Mouse (Mus musculus) gastrocnemius, postnatal 36 days (tissue): Measurements from ENCODE around the gene Ppfia1. TPM values are rescaled to one million over a fixed set of nuclear protein-coding genes. Genes with fewer than 3 reads are reported as not detected.

Experiments
- DNase-seq, 2 experiments: peaks; one replicate each; pipeline ENCODE4 v3.0.0; 2022
- intact Hi-C: fragments of 180-260 bp; cut with DNase I; formaldehyde crosslinking; loops from one replicate; pipeline ENCODE4 v1.15.1; 2025
- long read RNA-seq, 2 experiments: library from polyadenylated mRNA; stranded (forward); transcript quantifications; one replicate each; pipeline ENCODE4 v2.0.0; 2021
- total RNA-seq, 2 experiments: library from RNA; stranded (reverse); gene quantifications; 2 replicates each; pipeline ENCODE4 v1.2.3; 2021

Ppfia1 gene
- total RNA-seq, result 10 to 100 TPM; 23.0 to 27.5 TPM
- long read RNA-seq, experiment 1, result 0 reads
- long read RNA-seq, experiment 2, partial matches to known transcripts, result 0 of 10 reads
- long read RNA-seq, experiment 2, other reads (novel, unspliced or antisense), result 10 of 10 reads

DNA sequence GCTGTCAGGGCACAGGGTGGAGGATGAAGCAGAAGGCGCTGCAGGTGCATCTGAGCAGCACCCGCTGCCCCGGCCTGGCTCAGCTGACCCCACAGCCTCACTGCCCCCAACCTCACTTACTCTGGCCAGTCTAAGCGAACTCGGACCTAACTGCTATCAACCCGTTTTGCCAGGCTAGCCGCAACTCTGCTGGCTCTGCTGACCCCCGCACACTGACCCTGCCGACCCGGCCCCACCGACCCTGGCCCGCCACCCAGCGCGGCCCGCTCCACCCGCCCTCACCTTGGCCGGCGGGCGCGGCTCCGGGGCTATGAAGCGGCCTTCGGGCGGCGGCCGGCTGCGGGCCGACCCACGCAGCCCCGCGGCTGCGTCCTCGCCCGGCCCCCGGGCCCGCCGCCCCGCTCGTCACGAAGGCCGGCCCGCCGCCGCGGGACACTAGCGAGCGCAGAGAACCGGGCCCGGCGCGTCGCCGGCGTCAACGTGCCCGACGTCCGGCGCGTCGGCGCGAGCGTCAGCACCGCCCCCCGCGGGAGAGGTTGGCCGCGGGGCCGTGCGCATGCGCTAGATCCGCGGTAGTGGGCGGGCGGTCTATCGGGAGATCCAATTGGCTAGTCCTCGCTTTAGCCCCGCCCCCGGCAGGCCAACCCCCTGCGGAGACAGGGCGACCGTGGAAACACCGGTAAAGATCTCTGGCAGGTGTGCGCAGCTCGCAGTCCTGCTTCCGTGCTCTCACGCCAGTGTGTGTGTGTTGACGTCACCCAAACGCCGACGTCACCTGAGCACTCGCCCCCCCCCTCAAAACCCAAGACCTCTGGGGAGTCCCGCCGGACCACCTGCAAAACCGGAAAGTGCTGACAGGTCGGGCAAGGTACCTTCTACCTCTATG, at the start of gene Ppfia1:
Gene Ppfia1 (minus strand): TSS at position 493 of the 886 bp plus-strand sequence.
- peak; percentile 95 to 99 for DNase-seq
- intact Hi-C loops, result loop anchor here (5.0 kb wide), 1 partner anchor 36 kb away; no protein-coding TSS in a partner anchor

- no peak for DNase-seq
- intact Hi-C loops, result no loop called here
Observed at GRCm38 (mm10) chr7:144600333-144600900, 46.9 kb upstream of the Ppfia1 start.

GRCm38 (mm10) chr7:144589508-144589907, 36.0 kb upstream of the Ppfia1 start:
- DNase-seq, result no peak
- intact Hi-C loops, result loop anchor here (5.0 kb wide), 1 partner anchor 308 kb away; the partner anchor contains the start of gene Fgf15

GRCm38 (mm10) chr7:144587291-144587690, 33.8 kb upstream of the Ppfia1 start:
- DNase-seq, result no peak
- intact Hi-C loops, result loop anchor here (5.0 kb wide), 1 partner anchor 310 kb away; the partner anchor contains the start of gene Fgf15

GRCm38 (mm10) chr7:144585648-144586047, 32.1 kb upstream of the Ppfia1 start:
- peak; percentile 44 to 59 for DNase-seq
- intact Hi-C loops, result loop anchor here (1.0 to 5.0 kb wide), 3 partner anchors 29 to 312 kb away; partner anchors contain the start of gene Fgf15

DNA sequence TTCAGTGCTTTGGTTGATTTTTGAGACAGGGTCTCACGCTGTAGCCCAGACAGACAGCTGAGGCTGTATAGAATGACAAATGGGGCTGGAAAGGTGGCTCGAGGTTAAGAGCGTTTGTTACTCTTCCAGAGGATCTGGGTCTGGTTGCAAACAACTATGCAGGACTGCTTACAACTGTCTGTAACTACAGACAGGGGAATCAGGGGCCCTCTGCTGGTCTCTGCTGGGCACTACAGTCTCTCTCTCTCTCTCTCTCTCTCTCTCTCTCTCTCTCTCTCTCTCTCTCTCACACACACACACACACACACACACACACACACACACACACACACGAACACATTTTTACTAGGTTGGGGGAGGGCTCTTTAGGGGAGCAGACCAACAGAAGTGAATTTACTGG, 30.1 kb upstream of the Ppfia1 start:
- no peak for DNase-seq
- intact Hi-C loops, result loop anchor here (2.0 to 5.0 kb wide), 2 partner anchors 27 to 76 kb away; no protein-coding TSS in a partner anchor

GRCm38 (mm10) chr7:144582284-144582980, 28.9 kb upstream of the Ppfia1 start, which contains the start of gene Fadd:
Gene Fadd (minus strand): TSS chr7:144582463.
- intact Hi-C loops, result loop anchor here (5.0 kb wide), 1 partner anchor 75 kb away; no protein-coding TSS in a partner anchor
- DNase-seq, result peak; percentile 90 to 97

DNA sequence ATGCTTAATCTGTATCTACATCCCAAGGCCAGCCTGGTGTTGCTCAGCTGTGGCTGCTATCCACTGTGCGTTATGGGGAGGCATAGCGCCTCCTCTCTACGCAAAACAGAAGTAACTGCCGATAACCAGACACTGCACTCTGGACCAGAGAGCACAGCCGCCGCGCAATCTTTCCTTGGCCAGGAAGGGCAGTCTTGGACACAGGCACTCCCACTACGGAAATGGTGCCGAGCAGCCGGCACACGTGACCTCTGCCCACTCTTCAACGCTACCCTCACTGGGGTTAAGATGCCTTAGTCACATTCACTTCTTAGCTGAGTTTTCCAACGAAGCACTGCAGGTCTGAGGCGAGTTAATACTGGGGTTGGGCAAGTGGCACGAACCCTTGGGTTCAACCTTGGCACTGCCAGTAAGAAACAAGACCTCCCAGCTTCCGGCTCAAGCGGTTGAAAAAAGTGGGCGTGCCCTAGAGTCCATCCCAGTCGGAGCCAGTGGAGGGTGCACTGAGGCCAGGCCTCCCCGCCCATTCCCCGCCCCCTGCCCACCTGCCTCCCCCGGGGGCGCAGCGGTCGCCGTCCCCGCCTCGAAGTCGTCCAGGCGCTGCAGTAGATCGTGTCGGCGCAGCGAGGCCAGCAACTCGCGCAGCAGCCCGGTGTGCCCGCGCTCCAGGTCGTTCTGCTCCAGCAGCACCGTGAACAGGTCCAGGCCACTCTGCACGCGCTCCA, 28.2 kb upstream of the Ppfia1 start:
- DNase-seq, result peak; percentile 67 to 82
- intact Hi-C loops, result loop anchor here (5.0 kb wide), 1 partner anchor 74 kb away; no protein-coding TSS in a partner anchor

DNA sequence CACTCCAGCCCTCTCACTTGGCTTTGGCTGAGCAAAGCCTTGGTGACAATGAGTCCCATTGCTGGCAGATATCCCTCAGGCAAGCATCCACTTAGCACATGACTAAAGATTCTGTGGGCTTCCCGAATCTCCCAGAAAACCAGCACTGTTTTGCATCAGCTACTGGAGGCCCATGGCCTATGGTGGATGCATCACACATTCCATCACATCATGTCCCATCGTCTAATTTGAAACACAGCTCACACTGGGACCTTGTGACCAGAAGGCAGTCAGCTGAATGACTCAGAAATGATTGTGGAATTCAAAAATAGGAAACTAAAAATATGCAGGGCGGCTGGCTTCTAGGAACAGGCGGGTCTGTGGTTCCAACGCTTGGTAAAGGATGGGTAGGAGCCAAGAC, 24.3 kb upstream of the Ppfia1 start:
- intact Hi-C loops, result loop anchor here (10.0 kb wide), 1 partner anchor 363 kb away; no protein-coding TSS in a partner anchor
- no peak for DNase-seq

GRCm38 (mm10) chr7:144572234-144572633, 18.7 kb upstream of the Ppfia1 start:
- intact Hi-C loops, result loop anchor here (10.0 kb wide), 1 partner anchor 357 kb away; no protein-coding TSS in a partner anchor
- no peak for DNase-seq

GRCm38 (mm10) chr7:144571598-144571997, 18.1 kb upstream of the Ppfia1 start:
- intact Hi-C loops, result loop anchor here (10.0 kb wide), 1 partner anchor 357 kb away; no protein-coding TSS in a partner anchor
- DNase-seq, result no peak

DNA sequence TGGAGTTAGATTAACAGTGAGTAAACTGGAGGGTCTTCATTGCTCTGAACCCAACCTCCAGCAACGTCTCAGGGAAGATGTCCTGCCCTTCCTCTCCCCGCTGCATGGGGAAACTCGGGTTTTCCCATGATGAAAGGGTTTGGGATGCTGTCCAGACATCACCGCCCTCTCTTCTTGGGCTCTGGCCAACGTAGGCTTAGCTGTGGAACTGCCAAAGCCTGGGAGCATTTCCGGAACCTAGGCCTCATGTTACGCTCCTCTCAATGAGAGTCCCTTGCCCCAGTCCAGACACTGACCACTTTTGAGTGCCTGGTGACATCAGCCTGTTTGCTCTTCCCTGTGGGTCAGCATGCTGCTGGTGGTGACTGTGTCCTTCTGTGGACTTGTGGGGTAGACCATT, 15.9 kb upstream of the Ppfia1 start:
- intact Hi-C loops, result no loop called here
- peak; percentile 33 to 40 for DNase-seq

- intact Hi-C loops, result no loop called here
- DNase-seq, result no peak
Observed at GRCm38 (mm10) chr7:144568091-144568490, 14.6 kb upstream of the Ppfia1 start.

DNA sequence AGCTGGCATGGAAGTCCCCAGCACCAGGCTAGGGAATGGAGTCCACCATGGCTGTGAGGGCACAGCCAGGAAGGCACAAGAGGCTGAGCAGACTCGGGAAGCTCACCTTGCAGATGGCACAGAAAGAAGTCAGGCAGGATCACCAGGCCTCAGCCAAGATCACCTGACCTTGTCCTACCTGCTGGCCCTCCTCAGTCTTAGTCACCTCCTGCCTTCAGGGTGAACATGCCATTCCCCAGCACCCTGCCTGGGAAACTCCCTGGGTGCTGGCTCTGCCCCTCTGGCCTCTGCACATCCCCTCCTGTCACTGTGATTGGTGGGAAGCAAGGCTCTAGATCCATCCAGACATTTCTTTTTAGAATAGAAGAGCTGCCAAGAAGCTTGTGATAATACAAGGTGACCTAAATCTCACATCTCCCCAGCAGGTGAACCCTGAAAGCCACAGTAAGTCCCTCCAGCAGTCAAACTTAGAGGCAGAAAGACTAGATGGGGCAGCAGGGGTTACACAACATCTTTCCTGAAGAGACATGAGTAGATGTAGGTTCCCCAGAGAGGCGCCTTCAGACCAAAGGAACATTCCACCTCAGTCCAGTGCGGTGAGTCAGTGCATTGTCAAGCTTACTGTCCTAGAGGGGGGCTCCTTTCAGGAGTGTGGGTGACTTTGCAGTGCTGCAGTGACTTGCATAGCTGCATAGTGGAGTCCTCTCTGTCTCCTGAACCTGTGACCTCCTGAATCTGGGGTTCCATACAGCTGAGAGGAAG, 13.6 kb upstream of the Ppfia1 start:
- intact Hi-C loops, result no loop called here
- no peak for DNase-seq

DNA sequence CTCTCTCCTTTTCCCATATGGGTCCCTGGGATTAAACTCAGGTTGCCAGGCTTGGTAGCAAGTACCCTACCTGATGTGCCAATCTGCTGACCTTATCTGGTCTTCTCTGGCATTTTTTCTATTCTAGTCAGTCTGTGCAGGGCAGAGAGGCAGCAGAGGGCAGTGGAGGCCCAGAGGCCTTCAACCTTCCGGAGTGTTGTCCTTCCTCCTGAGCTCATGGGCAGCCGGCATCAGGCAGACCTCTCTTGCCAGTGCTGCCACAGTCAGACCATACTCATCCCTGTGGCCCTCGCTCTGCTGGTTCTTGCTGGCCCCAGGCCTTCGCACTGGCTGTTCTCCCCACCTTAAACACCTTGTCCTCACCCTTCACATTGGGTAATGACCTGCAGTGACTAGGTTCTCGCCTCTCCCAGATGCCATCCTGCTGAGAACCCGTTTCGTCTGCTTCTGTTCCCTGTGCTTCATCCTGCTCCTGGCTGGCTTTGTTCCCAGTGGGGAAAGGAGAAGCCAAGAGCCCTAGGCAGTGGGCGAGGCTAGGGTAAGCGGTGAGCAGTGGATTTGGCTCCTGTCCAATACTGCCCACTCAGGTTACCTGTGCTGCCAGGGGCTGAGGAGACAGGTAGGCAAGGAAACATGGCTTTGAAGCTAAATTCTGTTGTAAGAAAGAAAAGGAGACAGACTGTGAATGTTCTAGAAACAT, 10.1 kb upstream of the Ppfia1 start:
- no peak for DNase-seq
- intact Hi-C loops, result no loop called here

GRCm38 (mm10) chr7:144562016-144562415, 8.5 kb upstream of the Ppfia1 start:
- intact Hi-C loops, result no loop called here
- DNase-seq, result no peak

DNA sequence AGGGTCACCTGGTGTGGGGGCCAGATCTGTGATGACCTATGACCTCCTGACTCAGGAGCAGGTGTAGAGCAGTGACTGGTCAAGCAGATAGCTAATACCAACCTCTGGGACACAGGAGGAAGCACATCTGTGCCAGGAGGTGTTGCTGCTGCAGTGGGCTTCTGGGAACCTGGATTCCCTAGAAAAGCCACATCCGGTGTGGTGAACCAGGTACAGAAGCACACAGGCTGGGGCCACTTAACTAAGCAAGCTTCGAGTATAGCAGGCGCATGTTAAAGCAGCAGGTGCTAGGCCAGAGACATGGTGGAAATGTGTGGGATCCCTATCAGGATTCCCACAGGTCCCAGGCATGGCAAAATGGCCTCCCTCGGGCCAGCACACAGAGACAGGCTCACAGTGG, 7.1 kb upstream of the Ppfia1 start:
- DNase-seq, result no peak
- intact Hi-C loops, result no loop called here

- intact Hi-C loops, result no loop called here
- DNase-seq, result no peak
Observed at GRCm38 (mm10) chr7:144558552-144558951, 5.0 kb upstream of the Ppfia1 start.
